Mouse (Mus musculus) gastrocnemius, postnatal 36 days (tissue): ENCODE measurements around the gene Slamf8. TPM values are rescaled to one million over a fixed set of nuclear protein-coding genes. Genes with fewer than 3 reads are reported as not detected.

ENCODE experiments used
- DNase-seq, 2 experiments: peaks; one replicate each; pipeline ENCODE4 v3.0.0; 2022
- intact Hi-C: fragments of 180-260 bp; cut with DNase I; formaldehyde crosslinking; loops from one replicate; pipeline ENCODE4 v1.15.1; 2025
- total RNA-seq, 2 experiments: library from RNA; stranded (reverse); gene quantifications; 2 replicates each; pipeline ENCODE4 v1.2.3; 2021

Gene Slamf8
- total RNA-seq, 2 experiments from 2014 or later: not detected

- DNase-seq: no peak
- intact Hi-C loops: no loop called here
Observed at GRCm38 (mm10) chr1:172540283-172540820, 50.0 kb downstream of the Slamf8 start.

GRCm38 (mm10) chr1:172539827-172540226 lies 50.5 kb downstream of the Slamf8 start:
- intact Hi-C loops: no loop called here
- no peak for DNase-seq

GRCm38 (mm10) chr1:172535116-172535515 lies 55.3 kb downstream of the Slamf8 start:
- intact Hi-C loops: no loop called here
- no peak for DNase-seq

- intact Hi-C loops: no loop called here
- DNase-seq: no peak
Observed at GRCm38 (mm10) chr1:172532551-172532950, 57.8 kb downstream of the Slamf8 start.

Other genes with a start within 250 kb of the Slamf8 start
- gene Kcnj10, start 249.4 kb downstream of the Slamf8 start, total RNA-seq: not detected
- 1 to 10 TPM; 3.3 to 4.0 TPM for gene Pigm, start 214.0 kb downstream of the Slamf8 start, total RNA-seq
- under 1 TPM; 0.20 to 0.33 TPM for gene Slamf9, start 115.2 kb downstream of the Slamf8 start, total RNA-seq
- gene Igsf9, start 108.8 kb downstream of the Slamf8 start, total RNA-seq: under 1 TPM; 0.36 to 0.59 TPM
- gene Tagln2, start 90.5 kb downstream of the Slamf8 start, total RNA-seq: 10 to 100 TPM; 20.4 to 23.5 TPM
- gene Cfap45, start 69.8 kb downstream of the Slamf8 start, total RNA-seq: under 1 TPM in 1 of 2 experiments, not detected in 1; 0.33 TPM
- not detected for gene Vsig8, start 34.6 kb downstream of the Slamf8 start, total RNA-seq
- gene Fcrl6, start 12.0 kb upstream of the Slamf8 start, total RNA-seq: not detected
- gene Dusp23, start 42.4 kb upstream of the Slamf8 start, total RNA-seq: 10 to 100 TPM; 30.8 to 31.8 TPM
- gene Crp, start 107.5 kb upstream of the Slamf8 start, total RNA-seq: under 1 TPM in 1 of 2 experiments, not detected in 1; 0.15 TPM